Mouse (Mus musculus) lung, adult 2 months (tissue): ENCODE measurements at regions not wholly inside any gene's neighbourhood (a gene's known extent, or its start where the extent isn't known, plus 50 kb on each side); places are given as distances from the start of the nearest gene placed in this dataset.

ENCODE experiments used
- CTCF ChIP-seq: fragments of 200-500 bp; IDR thresholded peaks from 2 replicates; pipeline ENCODE4 v1.5.1; 2011; ENCODE audit warnings: mild to moderate bottlenecking, low read length, control low read depth; ENCODE audit not compliant: insufficient read depth
- POLR2A ChIP-seq: fragments of 200-500 bp; IDR thresholded peaks from 2 replicates; pipeline ENCODE4 v1.6.1; 2011; ENCODE audit warnings: low read depth, mild to moderate bottlenecking, control low read depth, low read length, borderline replicate concordance; ENCODE audit errors: extremely low read depth

GRCm38 (mm10) chr6:73368836-73369141, 100.7 kb downstream of the 4931417E11Rik start:
- TF ChIP-seq CTCF (no peak), POLR2A (no peak)
